Mouse (Mus musculus) yolk sac, embryonic 10.5 days (tissue): Measurements from ENCODE around the gene Sphk2.
"Not testable (repeated sequence)": the region's sequence is repeated elsewhere in the genome, so short reads cannot be mapped to it uniquely, and the experiment has no call there.

Experiments used
- DNase-seq: peaks from one replicate; pipeline ENCODE4 v3.0.0-alpha.2; 2017; ENCODE audit warnings: low spot score

The Sphk2 gene

DNA sequence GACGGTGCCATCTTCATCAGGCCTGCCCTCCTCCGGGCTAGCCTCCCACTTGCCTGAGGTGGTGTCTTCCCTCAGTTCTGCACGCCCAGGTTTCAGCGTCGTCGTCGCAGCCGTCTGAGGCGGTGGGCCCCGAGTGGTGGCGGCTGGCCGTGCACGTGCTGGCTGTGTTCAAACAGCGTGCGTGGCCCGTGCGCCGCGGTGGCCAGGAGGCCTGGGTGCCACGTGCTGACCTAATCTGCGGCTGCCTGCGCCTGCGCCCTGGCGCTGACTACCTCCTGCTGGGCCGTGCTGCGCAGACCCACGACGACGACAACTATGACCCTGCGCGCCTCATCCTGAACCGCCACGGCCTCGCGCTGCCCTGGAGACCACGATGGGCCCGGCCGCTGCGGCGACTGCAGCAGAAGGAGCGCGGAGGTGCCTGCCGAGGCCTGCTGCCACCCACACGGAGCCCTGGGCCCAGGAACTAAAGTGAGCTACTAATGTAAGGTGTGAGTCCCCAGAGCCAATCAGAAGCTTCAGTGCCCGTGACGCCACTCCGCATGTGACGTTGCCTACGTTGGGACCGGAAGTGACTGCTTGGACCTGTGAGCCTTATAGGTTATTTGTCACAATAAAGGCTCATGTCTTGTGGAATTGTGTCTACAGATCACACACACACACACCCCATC, 23.7 kb downstream of the Sphk2 start, which contains the start of gene Sec1:
TSS of gene Sec1 (minus strand) at position 482 of the 671 bp plus-strand sequence.
- no peak for DNase-seq

DNA sequence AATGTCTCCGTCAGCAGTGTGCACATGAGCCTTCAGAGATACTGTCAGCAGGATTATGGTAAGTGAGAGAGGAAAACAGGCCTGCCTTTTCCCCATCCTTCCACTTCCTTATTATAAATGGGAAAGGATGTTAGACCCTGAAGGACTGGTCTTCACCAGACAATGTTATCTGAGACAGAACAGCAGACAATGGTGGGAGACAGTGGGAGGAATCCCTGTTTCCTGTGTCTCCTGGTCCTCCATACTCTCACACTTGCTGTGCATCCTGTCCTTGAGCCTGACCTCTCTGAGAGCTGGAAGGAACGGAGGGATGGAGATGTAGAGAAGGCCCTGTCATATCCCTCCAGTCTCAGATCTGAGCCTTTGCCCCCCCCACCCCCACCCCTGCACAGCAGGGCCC, 25.4 kb downstream of the Sphk2 start:
- DNase-seq, result no peak

DNA sequence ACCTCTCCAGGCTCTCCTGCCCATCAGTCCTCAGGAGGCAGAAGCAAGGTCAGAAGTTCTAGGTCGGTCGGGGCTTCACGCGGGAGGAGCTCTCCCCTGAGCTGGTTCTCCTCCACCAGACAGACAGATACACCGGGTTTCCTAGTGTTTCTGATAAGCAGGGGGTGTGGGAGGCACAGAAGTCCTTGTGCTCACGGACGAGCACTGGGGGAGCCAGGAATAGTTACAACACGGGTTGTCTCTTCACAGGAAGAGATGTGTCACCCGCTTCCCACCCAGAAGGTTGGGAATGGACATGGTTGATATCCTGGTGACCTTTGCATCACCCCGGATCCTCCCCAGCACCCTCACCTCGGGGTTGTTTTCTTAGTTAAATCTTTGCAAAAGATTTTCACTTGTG, 28.0 kb downstream of the Sphk2 start:
- no peak for DNase-seq

DNA sequence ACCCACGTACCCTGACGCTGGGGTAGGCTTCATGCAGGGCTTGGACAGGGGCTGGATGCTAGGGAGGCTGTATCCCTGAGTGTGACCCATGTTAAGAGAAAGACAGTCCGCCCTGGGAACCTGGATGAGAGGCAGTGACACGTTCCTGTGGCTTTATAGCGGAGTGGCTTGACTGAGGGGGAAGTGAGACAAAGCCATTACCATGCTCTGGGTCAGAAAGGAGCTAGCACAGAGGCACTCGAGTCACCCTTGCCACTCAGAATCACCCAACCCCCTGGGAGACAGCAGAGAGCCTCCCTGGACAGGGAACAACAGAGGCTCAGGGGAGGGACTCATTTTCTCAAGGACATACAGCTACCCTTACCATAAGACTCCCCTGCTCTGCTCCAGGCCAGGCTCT, 28.7 kb downstream of the Sphk2 start:
- no peak for DNase-seq

DNA sequence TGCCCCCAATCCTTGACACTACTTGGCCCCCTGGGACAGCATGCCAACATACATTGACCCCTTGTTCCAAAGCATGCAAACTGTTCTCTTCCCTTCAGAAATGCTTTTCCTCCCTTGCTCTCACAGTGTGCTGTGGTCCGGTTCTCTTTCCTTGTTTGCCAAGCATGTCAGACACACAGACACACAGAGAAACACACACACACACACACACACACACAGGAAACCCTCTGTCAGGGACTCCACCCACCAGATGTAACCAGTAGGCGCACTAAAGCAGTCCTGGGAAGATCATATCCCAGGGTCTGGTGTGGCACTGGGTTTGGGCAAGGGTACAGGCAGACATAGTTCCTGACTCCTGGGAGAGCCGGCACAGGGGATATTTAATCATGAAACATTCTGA, 31.0 kb downstream of the Sphk2 start:
- no peak for DNase-seq

DNA sequence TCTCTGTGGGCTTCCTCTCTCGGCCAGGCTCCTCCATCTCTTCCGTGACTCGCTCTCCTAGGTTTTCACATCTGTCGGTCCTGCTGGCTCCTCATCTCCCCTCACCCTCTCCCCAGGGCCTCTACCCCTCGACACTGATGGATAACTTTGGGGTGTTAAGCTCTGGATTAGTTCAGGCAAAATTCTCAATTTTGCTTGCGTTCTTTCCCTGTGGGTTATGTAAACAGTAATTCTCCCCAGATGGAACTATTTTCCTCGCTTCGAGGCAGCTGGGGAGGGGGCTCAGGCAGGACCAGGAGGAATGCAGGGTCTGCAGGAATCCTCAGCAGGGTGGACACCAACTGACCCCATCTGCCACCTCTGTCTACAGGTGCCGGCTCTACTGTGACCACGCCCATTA, 32.0 kb downstream of the Sphk2 start:
- no peak for DNase-seq

DNA sequence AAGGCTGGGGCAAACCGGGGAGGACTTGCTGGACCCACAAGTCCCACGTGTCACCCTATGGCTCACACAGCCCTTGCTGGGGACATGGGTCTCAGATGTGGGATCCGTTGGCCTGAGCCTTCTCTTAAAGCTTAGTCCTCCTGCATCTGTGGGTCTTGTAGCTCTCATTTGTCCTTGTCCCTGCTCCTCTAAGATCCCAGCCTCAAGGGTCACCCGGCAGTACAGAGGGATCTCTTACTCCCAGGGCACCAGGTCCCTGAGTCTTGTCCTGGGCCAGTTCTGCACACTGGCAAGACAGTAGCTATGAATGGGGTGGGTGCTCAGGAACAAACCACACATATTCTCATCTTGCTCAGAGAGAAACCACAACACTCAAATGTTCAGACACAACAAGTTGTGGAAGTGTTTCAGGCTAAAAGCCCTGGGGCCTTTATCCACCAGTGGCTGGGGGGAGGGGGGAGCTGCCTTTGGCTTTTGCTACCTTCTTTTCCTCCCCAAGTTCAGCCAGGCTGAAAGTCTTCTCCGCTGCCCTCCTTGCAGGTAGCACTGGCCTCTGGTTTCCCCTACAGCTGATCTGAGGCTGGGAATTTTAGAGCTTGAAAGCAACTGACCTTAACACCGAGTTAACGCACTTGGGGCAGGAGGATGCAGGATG, 34.3 kb downstream of the Sphk2 start, which contains the start of gene Ntn5:
TSS of gene Ntn5 (plus strand) at position 627 of the 655 bp plus-strand sequence.
- DNase-seq, result no peak

DNA sequence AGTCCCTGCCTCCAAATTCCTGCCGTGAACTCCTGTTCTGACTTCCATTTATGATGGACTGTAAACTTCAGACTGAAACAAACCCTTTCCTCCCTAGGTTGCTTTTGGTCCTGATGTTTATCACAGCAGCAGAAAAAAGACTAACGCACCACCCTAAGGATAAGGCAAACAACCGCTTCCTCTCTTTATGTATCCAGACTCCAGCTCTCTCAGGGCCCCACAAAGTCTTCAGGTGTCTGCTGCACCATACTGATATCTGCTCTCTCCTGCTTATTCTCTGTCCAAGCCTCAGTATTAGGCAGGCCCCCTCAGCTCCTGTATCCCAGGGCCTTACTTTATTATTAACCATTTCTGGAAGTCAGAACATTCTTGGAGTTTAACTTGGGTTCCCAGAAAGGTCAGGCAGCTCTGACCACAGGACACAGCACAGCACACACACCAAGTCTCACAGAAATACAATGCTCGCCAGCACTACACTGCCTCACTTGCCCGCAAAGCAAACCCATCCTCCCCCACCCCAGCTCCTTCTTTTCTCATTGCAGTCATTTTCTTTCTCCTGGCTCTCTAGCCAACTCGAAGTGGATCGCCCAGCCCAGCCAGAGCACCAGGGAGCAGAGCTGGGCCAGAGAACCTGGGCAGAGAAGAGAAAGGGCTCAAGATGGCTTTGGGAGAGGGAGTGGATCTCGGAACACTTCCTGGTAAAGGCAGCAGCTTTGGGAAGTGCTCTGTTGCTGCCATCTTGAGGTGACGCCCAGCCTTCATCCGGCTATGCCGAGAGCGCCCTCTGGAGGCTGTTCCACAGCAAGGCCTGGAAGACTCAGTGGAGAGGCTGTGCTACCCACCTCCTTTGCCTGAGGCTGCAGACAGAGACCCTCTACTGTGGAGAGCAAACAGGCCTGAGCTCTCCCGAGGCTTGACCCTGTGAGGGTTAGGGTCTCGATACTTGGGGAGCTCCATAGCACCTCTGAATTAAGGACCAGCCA, 35.4 kb downstream of the Sphk2 start:
- DNase-seq, result peak; percentile 84

DNA sequence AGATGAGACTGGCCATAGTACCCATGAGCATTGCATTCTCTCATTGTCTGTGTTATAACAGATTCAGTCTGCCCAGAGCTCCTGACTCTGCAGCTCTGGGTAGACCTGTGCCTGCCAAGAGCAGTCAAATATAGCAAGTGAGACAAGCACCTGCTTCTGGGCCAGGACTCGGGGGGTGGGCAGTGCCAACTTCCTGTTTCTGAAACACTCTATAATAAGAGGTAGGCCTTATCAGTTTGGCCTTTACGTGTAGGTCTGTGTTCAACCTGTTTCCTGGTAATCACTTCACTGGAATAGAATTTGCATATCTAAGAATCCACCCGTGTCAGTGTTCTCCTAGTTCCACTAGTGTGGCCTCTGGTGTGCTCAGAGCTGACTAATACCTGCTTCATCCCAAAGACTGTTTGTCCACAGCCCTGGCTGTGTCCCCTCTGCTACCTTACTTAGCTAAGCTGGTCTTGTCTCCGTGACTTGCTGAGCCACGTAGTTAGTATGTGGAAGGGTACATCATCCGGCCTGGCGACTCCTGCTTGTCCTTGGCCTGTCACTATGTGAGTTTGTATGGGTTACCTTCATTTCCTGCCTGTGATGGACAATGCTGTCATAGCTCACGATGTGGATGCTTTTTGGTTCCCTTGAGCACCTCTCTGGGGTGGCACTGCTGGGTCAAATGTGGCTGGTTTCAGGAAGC, 36.6 kb downstream of the Sphk2 start:
- no peak for DNase-seq

DNA sequence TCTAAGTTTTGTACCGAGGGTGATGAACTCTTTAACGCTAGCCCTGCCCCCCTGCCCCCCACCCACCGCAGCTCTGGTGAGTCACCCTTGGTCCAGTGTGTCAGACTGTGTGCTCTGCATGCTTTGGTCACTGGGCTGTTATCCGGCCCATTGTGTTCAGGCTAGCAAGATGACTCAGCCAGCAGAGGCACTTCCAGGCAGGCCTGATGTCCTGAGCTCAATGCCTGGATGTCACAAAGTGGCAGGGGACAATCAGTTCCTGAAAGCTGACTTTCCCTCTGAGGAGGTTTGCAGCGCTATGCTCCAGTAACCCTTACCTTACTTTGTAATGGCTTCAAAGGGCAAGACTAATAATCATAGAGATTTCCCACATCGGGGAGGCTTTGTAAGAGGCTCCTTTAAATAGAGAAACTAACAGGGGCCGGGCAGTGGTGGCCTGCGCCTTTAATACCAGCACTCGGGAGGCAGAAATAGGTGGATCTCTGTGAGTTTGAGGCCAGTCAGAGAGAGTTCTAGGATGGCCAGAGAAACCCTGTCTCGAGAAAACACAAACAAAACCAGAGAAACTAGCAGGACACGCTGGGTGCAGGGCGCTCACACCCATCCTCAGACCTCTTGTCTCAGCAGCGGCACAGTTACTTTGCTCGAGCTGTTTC, 37.7 kb downstream of the Sphk2 start:
- DNase-seq, result no peak

DNA sequence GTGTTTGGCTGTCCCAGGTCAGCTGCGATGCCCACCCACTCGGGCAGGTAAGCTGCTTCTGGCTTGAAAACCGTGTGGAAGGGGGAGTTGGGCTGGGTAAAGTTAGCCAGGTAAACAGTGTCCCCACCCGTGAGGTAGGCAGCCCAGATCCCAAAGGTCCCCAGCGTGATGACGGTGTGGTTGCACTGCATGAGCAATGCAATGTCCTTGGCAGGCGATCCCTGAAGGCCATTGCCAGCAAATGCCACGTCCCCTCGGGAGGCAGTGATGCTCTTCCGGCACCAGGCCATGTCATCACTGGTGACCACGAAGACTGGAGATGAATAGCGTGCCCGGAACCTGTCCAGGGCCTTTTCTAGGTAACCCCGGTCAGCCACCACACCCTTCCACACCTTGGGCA, 39.3 kb downstream of the Sphk2 start:
- DNase-seq, result no peak

DNA sequence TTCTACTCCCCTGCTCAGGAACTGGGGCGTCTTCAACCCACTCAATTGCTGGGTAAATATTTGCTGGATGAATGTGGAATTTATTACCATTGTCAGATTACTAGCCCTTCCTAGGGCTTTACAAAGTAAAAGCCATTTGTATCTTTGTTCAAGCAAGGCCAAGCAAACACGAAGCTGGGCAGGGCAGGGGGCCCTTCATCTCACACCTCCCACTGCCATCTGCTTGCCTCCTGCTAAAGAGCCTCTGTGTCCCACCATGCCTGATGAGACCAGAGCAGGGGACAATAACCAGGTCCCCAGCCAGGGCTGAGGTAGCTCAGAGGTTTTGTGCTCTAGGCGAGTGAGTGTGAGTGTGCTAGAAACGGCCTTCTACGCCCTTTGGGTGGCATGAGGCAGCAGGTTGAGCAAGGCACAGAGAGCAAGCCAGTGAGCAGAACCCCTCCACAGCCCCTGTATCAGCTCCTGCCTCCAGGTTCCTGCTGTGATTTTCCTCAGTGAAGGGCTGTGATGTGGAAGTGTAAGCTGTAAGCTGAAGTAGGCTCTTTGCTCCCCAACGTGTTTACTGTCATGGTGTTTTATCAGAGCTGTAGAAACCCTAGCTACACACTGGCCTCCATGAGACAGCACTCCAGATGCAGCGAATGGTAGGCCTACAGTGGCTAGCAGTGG, 40.0 kb downstream of the Sphk2 start:
- DNase-seq, result no peak

DNA sequence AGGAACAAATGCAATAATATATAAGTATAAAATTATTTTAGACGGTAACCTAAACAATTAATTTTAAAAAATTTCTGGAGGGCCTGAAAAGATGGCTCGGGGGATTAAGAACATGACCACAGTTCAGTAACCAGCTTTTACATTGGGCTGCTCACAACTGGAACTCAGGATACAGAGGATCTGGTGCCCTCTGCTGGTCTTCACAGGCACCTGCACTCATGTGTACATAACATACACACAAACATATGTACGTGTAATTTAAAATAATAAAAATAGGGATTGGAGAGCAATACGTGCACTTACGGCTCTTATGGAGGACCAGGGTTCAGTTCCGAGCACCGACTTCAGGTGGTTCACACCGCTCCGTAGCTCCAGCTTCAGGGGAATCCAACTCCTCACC, 48.9 kb downstream of the Sphk2 start:
- DNase-seq, result no peak

DNA sequence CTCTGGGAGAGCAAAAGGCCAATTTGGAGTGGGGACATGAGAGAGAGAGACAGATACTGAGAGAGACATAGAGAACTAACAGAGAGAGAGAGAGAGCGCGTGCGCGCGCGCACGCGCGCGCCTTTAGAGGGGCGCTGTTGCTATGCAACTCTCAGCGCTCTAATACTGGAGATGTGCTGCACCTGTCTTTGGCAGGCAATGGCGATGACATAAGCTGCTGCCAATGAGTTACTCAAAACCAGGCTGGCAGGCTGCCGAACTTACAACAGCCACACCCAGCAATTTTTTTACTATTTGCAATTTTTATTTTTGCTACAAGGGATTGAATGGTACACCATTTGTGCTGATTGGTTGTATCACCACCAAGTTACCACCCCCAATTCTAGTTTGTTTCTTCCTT, 50.0 kb downstream of the Sphk2 start:
- DNase-seq, result no peak

DNA sequence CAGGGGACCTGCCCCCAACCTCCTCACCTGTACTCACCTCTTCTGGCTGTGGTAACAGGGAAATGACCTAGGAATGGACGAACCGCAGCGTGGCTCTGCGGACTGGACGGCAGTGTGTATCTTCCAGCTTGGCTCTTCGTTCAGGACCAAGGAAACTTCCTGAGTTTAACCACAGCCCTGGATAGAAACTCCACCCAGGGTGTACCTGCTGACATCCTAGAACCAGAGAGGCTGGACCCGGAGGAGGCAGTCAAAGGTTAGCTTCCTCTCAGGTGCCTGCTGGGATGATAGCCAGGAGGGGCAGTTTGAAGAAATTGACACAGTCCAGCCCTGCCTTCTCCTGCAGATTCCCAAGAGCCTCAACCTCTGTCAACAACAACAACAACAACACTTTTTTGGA, 51.6 kb downstream of the Sphk2 start, which contains the start of gene Fut2:
TSS of gene Fut2 (minus strand) at position 234 of the 400 bp plus-strand sequence.
- DNase-seq, result no peak

DNA sequence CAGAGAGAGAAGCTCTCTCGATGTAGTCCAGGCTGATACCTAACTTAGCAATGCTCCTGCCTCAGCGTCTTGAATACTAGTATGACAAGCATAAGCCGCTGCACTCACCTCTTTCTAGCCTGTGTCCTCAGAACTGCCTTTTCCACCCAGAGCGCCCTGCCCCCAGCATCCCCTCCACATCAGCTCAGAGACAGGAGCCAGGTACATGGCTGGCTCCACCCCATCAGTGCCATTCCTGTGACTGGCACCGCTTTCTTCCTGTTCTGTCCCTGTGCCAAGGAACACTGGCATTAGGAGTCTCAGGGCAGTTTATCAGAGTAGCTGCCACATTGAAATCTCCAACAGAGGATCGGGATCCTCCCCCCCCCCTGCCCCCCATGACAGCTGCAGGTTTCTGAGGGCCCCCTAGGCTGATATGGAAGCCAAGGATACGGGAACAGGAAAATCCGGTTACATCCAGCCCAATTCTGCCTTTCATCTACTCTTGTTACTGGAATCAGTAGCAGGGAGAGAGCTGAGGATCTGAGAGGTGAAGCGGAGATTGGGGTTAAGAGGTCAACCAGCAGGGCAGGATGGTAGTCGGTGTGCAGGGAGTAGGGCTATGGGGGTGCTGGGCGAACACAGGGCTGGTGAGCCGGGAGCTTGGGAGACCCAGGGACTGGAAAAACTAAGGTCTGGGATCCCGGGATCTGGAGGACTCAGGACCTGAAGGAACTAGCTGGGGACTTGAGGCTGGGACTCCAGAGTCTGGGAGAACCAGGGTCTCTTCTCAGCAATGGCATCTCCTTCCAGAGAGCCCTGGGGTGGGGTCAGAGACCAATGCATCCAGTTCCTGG, 52.3 kb downstream of the Sphk2 start:
- DNase-seq, result no peak

DNA sequence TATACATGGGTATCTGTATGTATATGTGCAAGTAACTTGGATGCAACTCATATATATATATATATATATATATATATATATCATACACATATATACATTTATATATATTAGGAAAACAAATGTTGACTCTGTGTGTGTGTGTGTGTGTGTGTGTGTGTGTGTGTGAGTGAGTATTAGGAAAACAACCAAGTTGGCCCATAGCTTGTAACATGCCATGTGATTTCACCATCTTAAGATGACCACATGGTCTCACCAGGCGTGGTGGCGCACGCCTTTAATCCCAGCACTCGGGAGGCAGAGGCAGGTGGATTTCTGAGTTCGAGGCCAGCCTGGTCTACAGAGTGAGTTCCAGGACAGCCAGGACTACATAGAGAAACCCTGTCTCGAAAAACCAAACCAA, 56.1 kb downstream of the Sphk2 start:
- DNase-seq, result not testable (repeated sequence)

DNA sequence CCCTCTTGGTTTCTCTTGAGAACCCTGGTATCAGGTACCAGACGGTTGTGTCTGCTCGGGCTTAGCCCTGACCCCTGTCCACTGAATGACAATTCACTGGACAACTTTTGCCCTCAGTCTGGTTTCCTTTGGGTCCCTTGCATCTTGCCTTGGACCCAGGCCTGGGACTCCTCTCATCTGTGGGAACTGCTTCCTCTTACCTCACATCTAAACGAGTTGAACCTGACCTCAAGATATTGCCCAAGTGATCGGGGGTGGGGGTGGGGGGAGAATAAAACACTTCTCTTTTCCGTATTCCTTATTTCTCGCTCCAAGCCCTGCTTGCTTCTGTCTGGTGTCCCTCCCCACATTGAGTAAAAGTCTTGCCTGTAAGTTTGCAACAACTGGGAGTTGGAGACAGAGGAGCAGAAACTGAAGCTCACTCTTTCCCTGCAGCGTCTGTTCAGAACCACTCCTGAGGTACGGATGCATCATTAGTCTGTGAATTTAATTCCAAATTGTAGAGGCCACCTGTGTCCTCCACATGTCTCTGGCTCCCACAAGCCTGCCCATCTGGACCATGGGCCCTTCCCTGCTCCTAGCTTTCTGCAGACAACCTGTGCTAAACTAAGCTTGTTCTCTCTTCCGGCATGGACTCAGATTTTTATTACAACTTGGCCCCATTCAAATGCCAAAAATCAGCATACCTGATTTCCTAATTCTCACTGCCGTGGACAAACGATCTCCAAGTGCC, 56.9 kb downstream of the Sphk2 start:
- no peak for DNase-seq
